Comparison of ENCODE assay signal across 8 mouse cellular contexts in genomic region chr17:24211631-24212440, GRCm38 (mm10). TPM values are rescaled to one million over a fixed set of nuclear protein-coding genes. Genes with fewer than 3 reads are reported as not detected.
DNase-seq lines count a peak whose midpoint lies in the region; ATAC-seq and TF ChIP-seq lines count a peak whose summit lies in the region.

No protein-coding gene starts in this region.

- no peaks in the 10 kb centered on the region for H3K9me3 ChIP-seq in heart, embryonic 11.5 days (replicated peaks; ENCODE audit: control insufficient read depth, low read length)
- H3K9me3 ChIP-seq in kidney, embryonic 14.5 days (ENCODE audit: control insufficient read depth, low read length): no peaks in the 10 kb centered on the region
- no peaks in the 10 kb centered on the region for H3K9me3 ChIP-seq in limb, embryonic 14.5 days (ENCODE audit: control insufficient read depth, low read length)

- peak overlapping the region; percentile 99 for H3K4me2 ChIP-seq in heart, embryonic 11.5 days
- peak overlapping the region; percentile 96 for H3K4me2 ChIP-seq in kidney, embryonic 14.5 days (replicated peaks; ENCODE audit: low read depth, low read length)
- peak overlapping the region; percentile 78 for H3K4me2 ChIP-seq in limb, embryonic 14.5 days (replicated peaks; ENCODE audit: low read depth, low read length, severe bottlenecking)

- no peak for ATAC-seq in heart, embryonic 11.5 days (replicated peaks; ENCODE audit: insufficient number of reproducible peaks, low FRiP score, low TSS enrichment)
- ATAC-seq in kidney, embryonic 14.5 days (ENCODE audit: low FRiP score, low TSS enrichment): peak; percentile 9; the same call in 1 of the 2 replicates
- peak; percentile 5; the same call in 1 of the 2 replicates for ATAC-seq in limb, embryonic 14.5 days (ENCODE audit: low FRiP score, low read depth)
- peak; percentile 32; the same call in 1 of the 2 replicates for ATAC-seq in monocyte, adult 5-6 weeks (replicated peaks; ENCODE audit: insufficient number of reproducible peaks, low FRiP score, low TSS enrichment, poor library complexity, severe bottlenecking)

- peaks cover 12% of the 10 kb centered on the region; the same call in 1 of the 2 replicates for H3K36me3 ChIP-seq in heart, embryonic 11.5 days (ENCODE audit: control insufficient read depth, insufficient read depth, low read length)
- H3K36me3 ChIP-seq in kidney, embryonic 14.5 days (ENCODE audit: control insufficient read depth, insufficient read depth, low read length): peaks cover 19% of the 10 kb centered on the region; the same call in 1 of the 2 replicates
- peaks cover 18% of the 10 kb centered on the region for H3K36me3 ChIP-seq in limb, embryonic 14.5 days (ENCODE audit: control insufficient read depth, insufficient read depth, low read length)

- H3K9ac ChIP-seq in heart, embryonic 11.5 days (ENCODE audit: low read depth, low read length): peak overlapping the region; percentile 80
- H3K9ac ChIP-seq in kidney, embryonic 14.5 days (ENCODE audit: low read depth, low read length): peak overlapping the region; percentile 63
- peak overlapping the region; percentile 67 for H3K9ac ChIP-seq in limb, embryonic 14.5 days (ENCODE audit: low read depth, low read length, severe bottlenecking)

- peak; percentile 28 for DNase-seq in urinary bladder, postnatal 14 days (ENCODE audit: low spot score)
- DNase-seq in urinary bladder, adult 2 months (ENCODE audit: low spot score): no peak
- DNase-seq in embryo, embryonic 11 days: peak; percentile 88
- DNase-seq in limb, embryonic 14.5 days (ENCODE audit: low spot score): peak; percentile 70
- no peak for DNase-seq in thymus, adult 18-20 months

- 0 out of 2 replicates have a peak, but pooled peaks have one; percentile 12 for TF ChIP-seq POLR2A in limb, embryonic 14.5 days (IDR thresholded peaks at IDR 0.05; ENCODE audit: borderline replicate concordance, extremely low read depth, insufficient read depth, insufficient read length)

- peaks cover 25% of the 10 kb centered on the region for H3K27me3 ChIP-seq in heart, embryonic 11.5 days (ENCODE audit: control insufficient read depth, insufficient read depth, low read length)
- peaks cover 11% of the 10 kb centered on the region for H3K27me3 ChIP-seq in kidney, embryonic 14.5 days (ENCODE audit: control insufficient read depth, insufficient read depth, low read length)
- no peaks in the 10 kb centered on the region for H3K27me3 ChIP-seq in limb, embryonic 14.5 days (ENCODE audit: control insufficient read depth, insufficient read depth, low read length)

- H3K27ac ChIP-seq in heart, embryonic 11.5 days (ENCODE audit: low read depth, low read length): no peak overlapping the region
- peak overlapping the region; percentile 56 for H3K27ac ChIP-seq in kidney, embryonic 14.5 days (ENCODE audit: low read depth, low read length)
- peak overlapping the region; percentile 90 for H3K27ac ChIP-seq in limb, embryonic 14.5 days (replicated peaks; ENCODE audit: low read depth, low read length)

- H3K4me1 ChIP-seq in heart, embryonic 11.5 days (ENCODE audit: control insufficient read depth, insufficient read depth, low read length): peaks cover 34% of the 10 kb centered on the region
- H3K4me1 ChIP-seq in kidney, embryonic 14.5 days (ENCODE audit: control insufficient read depth, insufficient read depth, low read length): peaks cover 34% of the 10 kb centered on the region
- H3K4me1 ChIP-seq in limb, embryonic 14.5 days (ENCODE audit: control insufficient read depth, insufficient read depth, low read length): peaks cover 40% of the 10 kb centered on the region

- 1% methylated on average over 36 of the region's 37 CpGs for WGBS in heart, embryonic 11.5 days (ENCODE audit: insufficient replicate concordance)
- WGBS in kidney, embryonic 14.5 days: 3% methylated on average over 37 of the region's 37 CpGs
- 2% methylated on average over 37 of the region's 37 CpGs for WGBS in limb, embryonic 14.5 days

- H3K4me3 ChIP-seq in heart, embryonic 11.5 days (ENCODE audit: low read depth, low read length): peak overlapping the region; percentile 57
- peak overlapping the region; percentile 50 for H3K4me3 ChIP-seq in kidney, embryonic 14.5 days (ENCODE audit: low read length)
- H3K4me3 ChIP-seq in limb, embryonic 14.5 days (replicated peaks; ENCODE audit: low read length): peak overlapping the region; percentile 45

RNA-seq across cellular contexts. Expression of gene Ntn3, which starts 2.5 kb away (rescaled TPM):
- 0.88 and 1.0 TPM in 2 replicates for polyA plus RNA-seq in urinary bladder, adult 2 months (2012; rRNA removed)
- 2.0 TPM in 2 replicates for polyA plus RNA-seq in heart, embryonic 11.5 days (2014; fragmentation: Nextera tagmentation; extraction: Ambion mirVana)
- 4.6 and 5.3 TPM in 2 replicates for polyA plus RNA-seq in kidney, embryonic 14.5 days (2014; fragmentation: Nextera tagmentation; extraction: Ambion mirVana)
- 32.6 and 42.5 TPM in 2 replicates for polyA plus RNA-seq in limb, embryonic 14.5 days (2012; rRNA removed)
- 14.5 and 19.8 TPM in 2 replicates for polyA plus RNA-seq in limb, embryonic 14.5 days (2014; fragmentation: Nextera tagmentation; extraction: Ambion mirVana)
- not detected in 3 replicates for total RNA-seq in monocyte, adult 5-6 weeks (2017)

RNA-seq across cellular contexts. Expression of gene Tbc1d24, which starts 6.5 kb away (rescaled TPM):
- polyA plus RNA-seq in urinary bladder, adult 2 months (2012; rRNA removed): 7.6 and 7.9 TPM in 2 replicates
- 4.0 and 5.2 TPM in 2 replicates for polyA plus RNA-seq in heart, embryonic 11.5 days (2014; fragmentation: Nextera tagmentation; extraction: Ambion mirVana)
- polyA plus RNA-seq in kidney, embryonic 14.5 days (2014; fragmentation: Nextera tagmentation; extraction: Ambion mirVana): 5.0 and 8.2 TPM in 2 replicates
- polyA plus RNA-seq in limb, embryonic 14.5 days (2012; rRNA removed): 31.9 and 52.5 TPM in 2 replicates
- polyA plus RNA-seq in limb, embryonic 14.5 days (2014; fragmentation: Nextera tagmentation; extraction: Ambion mirVana): 6.3 and 8.0 TPM in 2 replicates
- 0.68 to 1.0 TPM (median 0.96 TPM) in 3 replicates for total RNA-seq in monocyte, adult 5-6 weeks (2017)

RNA-seq across cellular contexts. Expression of gene Tedc2, which starts 8.8 kb away (rescaled TPM):
- 8.1 and 9.2 TPM in 2 replicates for polyA plus RNA-seq in urinary bladder, adult 2 months (2012; rRNA removed)
- polyA plus RNA-seq in heart, embryonic 11.5 days (2014; fragmentation: Nextera tagmentation; extraction: Ambion mirVana): 7.0 and 7.6 TPM in 2 replicates
- 13.4 and 14.8 TPM in 2 replicates for polyA plus RNA-seq in kidney, embryonic 14.5 days (2014; fragmentation: Nextera tagmentation; extraction: Ambion mirVana)
- 35.4 and 39.2 TPM in 2 replicates for polyA plus RNA-seq in limb, embryonic 14.5 days (2012; rRNA removed)
- polyA plus RNA-seq in limb, embryonic 14.5 days (2014; fragmentation: Nextera tagmentation; extraction: Ambion mirVana): 10.2 and 12.2 TPM in 2 replicates
- total RNA-seq in monocyte, adult 5-6 weeks (2017): 2.9 to 6.6 TPM (median 3.1 TPM) in 3 replicates

RNA-seq across cellular contexts. Expression of gene Ccnf, which starts 39.4 kb away (rescaled TPM):
- 1.6 and 1.7 TPM in 2 replicates for polyA plus RNA-seq in urinary bladder, adult 2 months (2012; rRNA removed)
- polyA plus RNA-seq in heart, embryonic 11.5 days (2014; fragmentation: Nextera tagmentation; extraction: Ambion mirVana): 47.4 and 55.2 TPM in 2 replicates
- polyA plus RNA-seq in kidney, embryonic 14.5 days (2014; fragmentation: Nextera tagmentation; extraction: Ambion mirVana): 43.9 and 66.6 TPM in 2 replicates
- 35.4 and 36.6 TPM in 2 replicates for polyA plus RNA-seq in limb, embryonic 14.5 days (2012; rRNA removed)
- 41.8 and 49.9 TPM in 2 replicates for polyA plus RNA-seq in limb, embryonic 14.5 days (2014; fragmentation: Nextera tagmentation; extraction: Ambion mirVana)
- 1.6 to 4.6 TPM (median 2.0 TPM) in 3 replicates for total RNA-seq in monocyte, adult 5-6 weeks (2017)

RNA-seq across cellular contexts. Expression of gene Atp6v0c, which starts 42.3 kb away (rescaled TPM):
- 460 and 497 TPM in 2 replicates for polyA plus RNA-seq in urinary bladder, adult 2 months (2012; rRNA removed)
- 552 and 561 TPM in 2 replicates for polyA plus RNA-seq in heart, embryonic 11.5 days (2014; fragmentation: Nextera tagmentation; extraction: Ambion mirVana)
- polyA plus RNA-seq in kidney, embryonic 14.5 days (2014; fragmentation: Nextera tagmentation; extraction: Ambion mirVana): 528 and 578 TPM in 2 replicates
- polyA plus RNA-seq in limb, embryonic 14.5 days (2012; rRNA removed): 487 and 720 TPM in 2 replicates
- 511 and 522 TPM in 2 replicates for polyA plus RNA-seq in limb, embryonic 14.5 days (2014; fragmentation: Nextera tagmentation; extraction: Ambion mirVana)
- 55.6 to 90.6 TPM (median 83.3 TPM) in 3 replicates for total RNA-seq in monocyte, adult 5-6 weeks (2017)

Comparison
In these comparisons a context has a peak if more than half of its experiments do, and no peak if none do; other contexts are left out.
1. DNase-seq: peak in urinary bladder, postnatal 14 days (single experiment), embryo, embryonic 11 days (single experiment) and limb, embryonic 14.5 days (single experiment); none in urinary bladder, adult 2 months (single experiment) and thymus, adult 18-20 months (0 of 2).
2. Peak in every context shown above with its lines, with median percentiles within 50 percentile points of each other: H3K4me2 ChIP-seq, H3K4me3 ChIP-seq and H3K9ac ChIP-seq.